Mouse (Mus musculus) neural tube, embryonic 14.5 days (tissue): ENCODE data around the gene Eaf2. TPM values are rescaled to one million over a fixed set of nuclear protein-coding genes. Genes with fewer than 3 reads are reported as not detected.
"Not testable (repeated sequence)": the region's sequence is repeated elsewhere in the genome, so short reads cannot be mapped to it uniquely, and the experiment has no call there.

ENCODE experiments used
- ATAC-seq: fragments of 200-750 bp; cut with Nextera tagmentation; 2 replicates; pipeline ENCODE4 v1.8.0; 2017; ENCODE audit warnings: low read depth, mild to moderate bottlenecking, moderate TSS enrichment, moderate library complexity
- H3K27ac ChIP-seq: fragments of 300-500 bp; sonication (generic); 2 replicates; pipeline ENCODE4 v1.5.1; 2014; ENCODE audit warnings: low read depth, mild to moderate bottlenecking, control low read depth, low read length, moderate library complexity, mixed read lengths
- H3K27me3 ChIP-seq: fragments of 300-500 bp; sonication (generic); 2 replicates; pipeline ENCODE4 v1.6.1; 2014; ENCODE audit warnings: low read length; ENCODE audit not compliant: control insufficient read depth, insufficient read depth
- H3K36me3 ChIP-seq: fragments of 300-500 bp; sonication (generic); 2 replicates; pipeline ENCODE4 v1.6.1; 2014; ENCODE audit warnings: low read length, mixed read lengths; ENCODE audit not compliant: control insufficient read depth, insufficient read depth
- H3K4me1 ChIP-seq: fragments of 300-500 bp; sonication (generic); 2 replicates; pipeline ENCODE4 v1.6.1; 2014; ENCODE audit warnings: low read length; ENCODE audit not compliant: control insufficient read depth, insufficient read depth
- H3K4me2 ChIP-seq: fragments of 300-500 bp; sonication (generic); 2 replicates; pipeline ENCODE4 v1.6.1; 2014; ENCODE audit warnings: mild to moderate bottlenecking, low read depth, low read length, control low read depth
- H3K4me3 ChIP-seq: fragments of 300-500 bp; sonication (generic); 2 replicates; pipeline ENCODE4 v1.5.1; 2014; ENCODE audit warnings: low read depth, low read length, control low read depth, mixed read lengths
- H3K9ac ChIP-seq: fragments of 300-500 bp; sonication (generic); replicated peaks from 2 replicates; pipeline ENCODE4 v1.6.1; 2014; ENCODE audit warnings: low read depth, mild to moderate bottlenecking, control low read depth, low read length, mixed read lengths
- H3K9me3 ChIP-seq: fragments of 300-500 bp; sonication (generic); 2 replicates; pipeline ENCODE4 v1.6.1; 2016; ENCODE audit warnings: low read length; ENCODE audit not compliant: control insufficient read depth
- WGBS: fragments of 180-500 bp; shearing (Covaris S2); extraction: QIAGEN DNeasy Blood & Tissue Kit; methylation state at CpG from one replicate; pipeline ENCODE4 v1.1.7; 2014; 5-methylcytosine and 5-hydroxymethylcytosine counted together
- polyA plus RNA-seq: library from polyadenylated mRNA; unstranded; fragments of >200 nt; fragmentation: Nextera tagmentation; extraction: Ambion mirVana; gene quantifications from 2 replicates; pipeline ENCODE4 v1.2.1, GENCODE M21; 2014

Gene Eaf2
- polyA plus RNA-seq, 1 experiment from 2014 or later: 0.39 TPM

GRCm38 (mm10) chr16:36877316-36877715 is 2.5 kb upstream of the Eaf2 start:
- WGBS: 87% methylated on average over 5 of the region's 5 CpGs
- H3K27me3 ChIP-seq: peaks cover 3% of the 10 kb centered on the region; the same call in 1 of the 2 replicates
- H3K9me3 ChIP-seq: no peaks in the 10 kb centered on the region
- H3K9ac ChIP-seq: no peak overlapping the region
- ATAC-seq: no peak
- H3K4me2 ChIP-seq: no peak overlapping the region
- no peak overlapping the region for H3K4me3 ChIP-seq
- H3K36me3 ChIP-seq: peaks cover 1% of the 10 kb centered on the region; the same call in 1 of the 2 replicates
- peaks cover 17% of the 10 kb centered on the region; the same call in 1 of the 2 replicates for H3K4me1 ChIP-seq
- H3K27ac ChIP-seq: no peak overlapping the region

DNA sequence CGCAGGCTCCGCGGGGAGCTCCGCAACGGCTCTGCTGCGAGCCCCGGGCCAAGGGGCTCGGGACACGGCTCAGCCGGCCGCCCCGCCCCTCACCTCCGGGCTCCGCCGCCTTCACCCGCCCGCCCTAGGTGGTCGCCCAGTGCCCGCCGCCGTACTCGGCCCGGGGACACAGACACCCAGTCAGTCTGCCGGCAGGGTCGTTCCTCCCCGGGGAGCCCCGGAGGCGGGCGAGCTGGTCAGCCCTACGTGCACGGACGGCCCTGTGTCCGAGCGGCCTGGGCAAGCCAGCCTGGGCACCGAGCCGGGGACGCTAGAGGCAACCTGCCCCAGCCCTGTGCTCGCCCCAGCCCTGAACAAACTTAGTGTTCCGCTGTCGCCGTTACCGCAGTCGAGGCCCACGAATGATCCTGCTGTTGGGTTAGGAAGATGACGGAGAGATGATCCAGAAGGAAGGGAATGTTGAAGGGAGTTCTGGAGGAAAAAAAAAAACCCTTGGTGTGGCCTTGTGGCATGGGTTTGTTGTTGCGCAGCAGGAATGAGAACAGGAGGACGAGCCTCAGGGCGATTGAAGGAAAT is 561 bp upstream of the Eaf2 start:
- H3K9ac ChIP-seq: peak overlapping the region; percentile 83
- H3K27me3 ChIP-seq: peaks cover 3% of the 10 kb centered on the region; the same call in 1 of the 2 replicates
- H3K4me2 ChIP-seq: peak overlapping the region; percentile 67
- ATAC-seq: peak; percentile 70; the same call in 1 of the 2 replicates
- WGBS: under 1% methylated on average over 45 of the region's 48 CpGs
- H3K4me3 ChIP-seq: peak overlapping the region; percentile 70
- peaks cover 17% of the 10 kb centered on the region; the same call in 1 of the 2 replicates for H3K4me1 ChIP-seq
- H3K36me3 ChIP-seq: peaks cover 9% of the 10 kb centered on the region; the same call in 1 of the 2 replicates
- peak overlapping the region; percentile 80 for H3K27ac ChIP-seq
- no peaks in the 10 kb centered on the region for H3K9me3 ChIP-seq

DNA sequence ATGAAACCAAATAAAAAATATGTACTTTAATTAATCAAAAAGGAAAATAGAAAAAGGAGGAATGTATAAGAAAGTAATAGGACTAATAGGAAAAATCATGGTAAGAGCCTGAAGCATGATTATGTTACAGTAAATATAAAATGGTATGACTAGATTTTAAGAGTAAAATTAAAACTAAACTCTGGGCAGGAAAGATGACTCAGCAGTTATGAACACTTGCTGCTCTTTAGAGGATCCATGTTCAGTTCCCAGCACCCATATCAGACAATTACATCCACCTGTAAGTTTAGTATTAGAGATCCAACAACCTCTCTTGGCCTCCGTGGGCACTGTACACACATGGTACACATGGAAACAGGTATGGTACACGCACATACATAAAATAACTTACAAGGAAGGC is 5.4 kb downstream of the Eaf2 start:
- H3K4me3 ChIP-seq: no peak overlapping the region
- H3K27me3 ChIP-seq: no peaks in the 10 kb centered on the region
- H3K27ac ChIP-seq: no peak overlapping the region
- no peak overlapping the region for H3K4me2 ChIP-seq
- no peaks in the 10 kb centered on the region for H3K9me3 ChIP-seq
- 93% methylated on average over 2 of the region's 2 CpGs for WGBS
- peaks cover 22% of the 10 kb centered on the region for H3K36me3 ChIP-seq
- no peak overlapping the region for H3K9ac ChIP-seq
- peaks cover 3% of the 10 kb centered on the region; the same call in 1 of the 2 replicates for H3K4me1 ChIP-seq
- no peak for ATAC-seq

DNA sequence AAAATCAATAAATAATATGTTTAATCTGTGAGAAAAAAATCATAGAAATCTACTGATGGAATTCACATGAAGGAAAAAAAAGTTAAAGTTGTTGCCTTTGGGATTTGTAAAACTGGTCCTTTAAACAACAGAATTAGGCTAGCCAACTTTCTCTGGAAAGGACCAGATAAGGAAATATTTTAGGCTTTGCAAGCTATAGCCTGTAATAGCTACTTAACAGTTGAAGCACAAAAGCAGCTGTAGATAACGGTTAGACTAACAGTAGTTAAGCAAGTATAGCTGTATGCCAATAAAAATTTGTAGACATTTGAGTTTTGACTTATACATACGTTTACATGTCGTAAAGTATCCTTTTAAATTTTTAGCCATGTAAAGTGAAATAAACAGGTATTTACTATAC is 11.2 kb downstream of the Eaf2 start:
- Histone ChIP-seq H3K4me3 (no peak overlapping the region), H3K36me3 (peaks cover 22% of the 10 kb centered on the region), H3K9me3 (no peaks in the 10 kb centered on the region), H3K4me2 (no peak overlapping the region), H3K27me3 (no peaks in the 10 kb centered on the region), H3K27ac (no peak overlapping the region), H3K9ac (no peak overlapping the region), H3K4me1 (no peaks in the 10 kb centered on the region)
- no peak for ATAC-seq
- 93% methylated on average over 3 of the region's 3 CpGs for WGBS

DNA sequence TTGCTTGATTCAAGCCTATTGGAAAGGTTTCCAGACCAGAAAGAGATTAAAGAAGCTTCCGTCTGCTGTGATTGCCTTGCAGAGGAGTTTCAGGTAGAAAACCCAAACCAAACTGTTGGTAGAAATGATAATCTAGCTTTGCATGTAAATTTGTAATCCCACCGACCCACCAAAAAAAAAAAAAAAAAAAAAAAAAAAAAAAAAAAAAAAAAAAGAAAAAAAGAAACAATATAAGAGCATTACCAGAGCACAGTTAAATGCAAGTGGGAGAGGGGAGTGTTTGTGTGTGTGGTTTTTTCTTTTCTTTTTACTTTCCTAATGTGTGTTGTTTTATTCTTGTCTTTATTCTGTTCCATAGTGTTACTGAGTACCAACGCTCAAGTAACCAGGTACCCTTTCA is 23.6 kb downstream of the Eaf2 start:
- H3K27me3 ChIP-seq: no peaks in the 10 kb centered on the region
- no peak for ATAC-seq
- peaks cover 18% of the 10 kb centered on the region for H3K36me3 ChIP-seq
- H3K4me1 ChIP-seq: no peaks in the 10 kb centered on the region
- H3K27ac ChIP-seq: no peak overlapping the region
- H3K4me3 ChIP-seq: no peak overlapping the region
- no peak overlapping the region for H3K4me2 ChIP-seq
- no peaks in the 10 kb centered on the region for H3K9me3 ChIP-seq
- no peak overlapping the region for H3K9ac ChIP-seq
- WGBS: 97% methylated on average over 3 of the region's 3 CpGs

DNA sequence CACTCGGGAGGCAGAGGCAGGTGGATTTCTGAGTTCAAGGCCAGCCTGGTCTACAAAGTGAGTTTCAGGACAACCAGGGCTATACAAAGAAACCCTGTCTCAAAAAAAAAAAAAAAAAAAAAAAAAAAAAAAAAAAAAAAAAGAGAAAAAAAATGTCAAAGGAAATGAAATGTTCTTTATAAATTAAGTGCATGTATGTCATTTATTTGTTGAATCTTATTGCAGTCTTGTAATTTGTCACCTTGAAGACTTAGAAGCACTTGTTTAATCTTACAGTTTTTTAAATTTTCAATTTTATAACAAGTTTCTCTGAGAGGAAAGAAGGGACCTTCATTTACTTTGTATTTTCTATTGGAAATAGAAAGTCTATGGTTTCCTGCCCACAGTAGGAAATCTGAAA is 27.9 kb downstream of the Eaf2 start:
- H3K9me3 ChIP-seq, H3K27me3 ChIP-seq, H3K4me3 ChIP-seq, H3K4me2 ChIP-seq, H3K9ac ChIP-seq, H3K4me1 ChIP-seq, ATAC-seq, H3K27ac ChIP-seq: not testable (repeated sequence)
- 83% methylated on average over 1 of the region's 1 CpGs for WGBS
- H3K36me3 ChIP-seq: peaks cover 23% of the 10 kb centered on the region

GRCm38 (mm10) chr16:36828820-36829219 is 46.0 kb downstream of the Eaf2 start:
- no peaks in the 10 kb centered on the region for H3K36me3 ChIP-seq

DNA sequence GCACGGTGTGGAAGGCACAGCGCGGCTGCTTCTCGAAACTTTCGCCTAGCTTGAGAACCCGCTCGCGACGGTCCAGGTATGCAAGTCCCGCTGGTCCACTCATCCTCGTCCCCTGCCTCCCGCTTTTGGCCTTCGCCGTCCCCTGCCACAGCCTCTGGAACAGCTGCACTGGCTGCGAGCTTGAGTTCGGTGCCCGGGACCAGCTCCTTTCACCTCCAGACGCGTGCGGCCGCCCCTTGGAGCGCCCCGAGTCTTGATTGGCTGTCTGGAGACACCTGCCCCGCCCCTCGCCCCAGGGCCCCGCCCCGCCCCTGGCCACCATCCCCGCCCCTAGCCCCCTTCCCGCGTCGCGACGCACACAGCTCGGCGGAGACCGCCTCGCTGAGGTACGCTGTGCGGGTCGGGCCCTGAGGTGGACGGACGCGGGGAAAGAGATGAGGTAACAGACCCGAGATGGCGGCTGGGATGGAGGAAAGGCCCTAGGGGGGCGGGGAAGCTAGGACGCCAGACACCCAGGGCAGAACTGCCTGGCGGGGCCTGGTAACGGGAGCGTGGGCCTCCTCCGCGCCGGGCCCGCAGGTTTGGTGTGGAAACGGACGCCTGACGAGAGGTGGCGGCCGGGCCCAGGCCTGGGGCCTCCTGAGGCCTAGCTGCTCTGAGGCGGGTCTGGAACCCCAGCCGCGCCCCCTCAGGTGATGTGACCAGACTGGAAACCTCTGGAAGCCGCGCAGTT is 46.6 kb downstream of the Eaf2 start, which contains the start of gene Iqcb1:
TSS of gene Iqcb1 (plus strand) at position 332 of the 733 bp plus-strand sequence.
- H3K27ac ChIP-seq: peak within 1 kb of the TSS; percentile 78
- H3K27me3 ChIP-seq: no peaks in the 10 kb centered on the region
- WGBS: under 1% methylated on average over 64 of the region's 64 CpGs
- H3K4me1 ChIP-seq: peaks cover 7% of the 10 kb centered on the region
- peak within 1 kb of the TSS; percentile 95 for H3K4me3 ChIP-seq
- peak within 1 kb of the TSS; percentile 76 for H3K4me2 ChIP-seq
- peak; percentile 99 for ATAC-seq
- H3K9me3 ChIP-seq: no peaks in the 10 kb centered on the region
- no peaks in the 10 kb centered on the region for H3K36me3 ChIP-seq
- H3K9ac ChIP-seq: peak within 1 kb of the TSS; percentile 89

More at GRCm38 (mm10) chr16:36828820-36829219, 46.0 kb downstream of the Eaf2 start:
- H3K9ac ChIP-seq: peak overlapping the region; percentile 89
- H3K4me3 ChIP-seq: peak overlapping the region; percentile 95
- H3K4me1 ChIP-seq: peaks cover 7% of the 10 kb centered on the region
- ATAC-seq: peak; percentile 32
- H3K27me3 ChIP-seq: no peaks in the 10 kb centered on the region
- peak overlapping the region; percentile 76 for H3K4me2 ChIP-seq
- WGBS: 7% methylated on average over 11 of the region's 11 CpGs
- no peaks in the 10 kb centered on the region for H3K9me3 ChIP-seq
- no peak overlapping the region for H3K27ac ChIP-seq

DNA sequence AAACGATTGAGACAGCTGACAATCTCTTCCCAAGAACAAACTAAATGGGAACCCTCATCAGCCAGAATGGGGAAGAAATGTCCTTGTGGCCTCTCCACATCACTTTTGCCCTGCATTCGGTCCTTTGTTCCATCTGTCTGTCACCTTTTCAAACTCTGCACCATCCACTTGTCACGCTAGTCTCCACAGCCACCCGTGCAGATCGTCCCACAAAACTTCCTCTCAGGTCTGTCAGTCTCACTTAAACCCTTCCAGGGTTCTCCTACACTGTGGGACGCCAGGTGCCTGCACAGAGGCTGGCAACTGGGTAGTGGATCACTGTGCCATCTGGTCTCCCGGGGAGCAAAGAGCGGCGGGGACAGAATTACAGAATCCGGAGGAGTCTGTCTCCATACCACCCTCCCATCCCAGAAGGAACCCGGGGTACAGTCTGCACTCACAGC is 47.2 kb downstream of the Eaf2 start:
- ATAC-seq: no peak
- peak overlapping the region; percentile 89 for H3K9ac ChIP-seq
- H3K27ac ChIP-seq: no peak overlapping the region
- peak overlapping the region; percentile 95 for H3K4me3 ChIP-seq
- no peaks in the 10 kb centered on the region for H3K9me3 ChIP-seq
- peaks cover 7% of the 10 kb centered on the region for H3K4me1 ChIP-seq
- WGBS: 4% methylated on average over 11 of the region's 11 CpGs
- no peaks in the 10 kb centered on the region for H3K27me3 ChIP-seq
- H3K36me3 ChIP-seq: no peaks in the 10 kb centered on the region
- H3K4me2 ChIP-seq: peak overlapping the region; percentile 76
